Mouse (Mus musculus): Measurements from ENCODE around the gene Ifitm6.
A peak's percentile ranks its signal among the peaks of the same experiment; 100 is the strongest.
"Not testable (repeated sequence)": the region's sequence is repeated elsewhere in the genome, so short reads cannot be mapped to it uniquely, and the experiment has no call there.

Gene Ifitm6

DNA sequence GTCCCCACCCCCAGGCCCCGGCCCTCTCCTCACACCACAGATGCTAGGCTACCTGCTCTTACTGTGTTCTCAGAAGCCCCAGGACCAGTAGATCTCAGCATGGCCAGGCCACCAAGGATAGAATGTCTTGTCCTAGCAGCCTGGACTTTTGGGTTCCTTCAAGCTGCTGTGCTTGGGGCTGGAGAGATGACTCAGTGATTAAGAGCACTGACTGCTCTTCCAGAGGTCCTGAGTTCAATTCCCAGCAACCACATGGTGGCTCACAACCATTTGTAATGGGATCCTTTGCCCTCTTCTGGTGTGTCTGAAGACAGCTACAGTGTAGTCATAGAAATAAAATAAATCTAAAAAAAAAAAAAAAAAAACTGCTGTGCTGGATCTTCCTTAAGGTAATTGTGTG, at the start of gene Ifitm6:
Ifitm6 (minus strand) TSS at position 101 of the 400 bp plus-strand sequence.
- not testable (repeated sequence) for DNase-seq (ENCODE audit: low spot score)

DNA sequence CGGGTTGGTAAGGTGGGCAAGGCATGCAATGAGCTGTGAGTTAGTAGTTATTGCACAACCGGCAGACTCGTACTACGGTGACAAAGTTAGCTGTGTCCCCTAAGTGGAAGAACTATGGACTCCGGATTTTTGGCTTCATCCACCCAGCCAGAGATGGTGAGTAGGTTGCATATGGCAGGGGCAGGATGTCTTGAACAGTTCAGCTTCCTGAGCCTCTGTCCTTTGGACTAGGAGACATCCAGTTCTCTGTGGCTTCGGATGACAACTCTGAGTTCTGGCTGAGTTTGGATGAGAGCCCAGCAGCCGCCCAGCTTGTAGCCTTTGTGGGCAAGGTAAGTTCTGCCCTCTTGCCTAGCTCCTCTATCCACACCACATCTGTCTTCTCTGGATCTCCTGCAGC, 46.9 kb upstream of the Ifitm6 start:
- DNase-seq (ENCODE audit: low spot score), result no peak

DNA sequence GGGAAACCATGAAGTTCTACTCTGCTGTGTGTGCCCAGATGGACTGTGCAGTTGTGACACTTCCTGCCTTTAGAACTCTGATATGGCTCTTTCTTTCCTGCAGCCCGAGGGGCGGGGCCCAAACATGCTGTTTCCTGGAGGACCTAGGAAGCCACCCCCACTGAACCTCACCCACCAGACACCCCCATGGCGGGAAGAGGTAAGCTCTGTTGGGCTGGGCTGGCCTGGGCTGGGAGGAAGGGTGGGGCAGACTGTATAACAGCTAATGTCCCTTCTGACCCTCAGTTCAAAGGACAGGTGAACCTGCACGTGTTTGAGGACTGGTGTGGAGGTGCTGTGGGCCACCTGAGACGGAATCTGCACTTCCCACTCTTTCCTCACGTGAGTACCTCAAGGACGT, 46.5 kb upstream of the Ifitm6 start:
- no peak for DNase-seq (ENCODE audit: low spot score)

DNA sequence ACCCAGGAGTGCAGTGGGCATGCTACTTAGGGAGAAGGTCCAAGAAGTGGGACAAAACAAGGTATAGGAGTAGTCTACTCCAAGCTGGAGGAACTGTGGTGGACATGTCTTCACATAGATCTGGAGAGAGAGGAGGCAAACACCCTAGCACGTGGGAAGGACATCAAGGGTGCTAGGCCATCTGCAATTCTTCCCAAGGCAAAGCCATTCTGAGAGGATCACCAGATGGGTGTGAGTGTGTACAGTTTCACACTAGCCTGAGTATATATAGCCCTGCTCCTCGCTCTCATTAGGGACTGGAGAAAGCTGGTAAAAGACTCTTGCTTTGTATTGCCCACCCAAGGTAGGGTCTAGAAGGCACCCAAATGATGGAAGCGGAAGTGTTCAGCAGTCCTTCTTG, 45.6 kb upstream of the Ifitm6 start:
- DNase-seq (ENCODE audit: low spot score), result no peak

DNA sequence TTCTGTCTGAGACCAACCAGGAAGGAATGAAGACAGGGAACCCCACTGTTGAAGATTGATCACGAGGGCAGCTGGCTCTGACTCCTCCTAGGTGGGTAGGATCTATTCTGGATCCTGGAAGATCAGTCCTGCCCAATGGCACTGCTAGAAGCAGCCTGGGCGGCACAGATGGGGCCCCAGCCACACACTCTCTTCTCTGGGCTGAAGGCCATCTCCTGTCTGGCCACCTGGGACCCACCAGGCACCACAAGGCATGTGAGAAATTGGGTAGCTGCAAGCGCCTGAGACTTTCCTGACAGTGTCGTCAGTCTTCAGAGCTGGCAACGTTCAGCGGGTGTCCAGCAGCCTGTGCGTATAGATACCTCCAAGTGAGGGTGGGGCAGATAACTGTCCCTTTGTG, 44.8 kb upstream of the Ifitm6 start:
- no peak for DNase-seq (ENCODE audit: low spot score)

DNA sequence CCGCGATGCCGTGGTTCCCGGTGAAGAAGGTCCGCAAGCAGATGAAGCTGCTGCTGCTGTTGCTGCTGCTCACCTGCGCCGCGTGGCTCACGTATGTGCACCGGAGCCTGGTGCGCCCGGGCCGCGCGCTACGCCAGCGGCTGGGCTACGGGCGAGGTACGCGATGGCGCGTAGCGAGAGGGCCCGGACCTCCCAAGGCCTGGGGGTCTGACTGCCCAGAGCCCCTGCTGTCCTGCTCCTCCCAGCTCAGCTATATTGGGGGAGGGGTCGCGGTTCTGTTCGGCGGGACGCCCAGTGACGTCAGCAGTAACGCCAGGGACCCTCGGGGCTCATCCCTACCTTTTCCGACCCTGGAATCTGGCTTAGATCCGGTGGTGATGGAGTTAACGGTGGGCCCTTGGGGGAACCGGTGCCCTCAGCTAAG, 43.6 kb upstream of the Ifitm6 start:
- DNase-seq (ENCODE audit: low spot score), result peak; percentile 57

DNA sequence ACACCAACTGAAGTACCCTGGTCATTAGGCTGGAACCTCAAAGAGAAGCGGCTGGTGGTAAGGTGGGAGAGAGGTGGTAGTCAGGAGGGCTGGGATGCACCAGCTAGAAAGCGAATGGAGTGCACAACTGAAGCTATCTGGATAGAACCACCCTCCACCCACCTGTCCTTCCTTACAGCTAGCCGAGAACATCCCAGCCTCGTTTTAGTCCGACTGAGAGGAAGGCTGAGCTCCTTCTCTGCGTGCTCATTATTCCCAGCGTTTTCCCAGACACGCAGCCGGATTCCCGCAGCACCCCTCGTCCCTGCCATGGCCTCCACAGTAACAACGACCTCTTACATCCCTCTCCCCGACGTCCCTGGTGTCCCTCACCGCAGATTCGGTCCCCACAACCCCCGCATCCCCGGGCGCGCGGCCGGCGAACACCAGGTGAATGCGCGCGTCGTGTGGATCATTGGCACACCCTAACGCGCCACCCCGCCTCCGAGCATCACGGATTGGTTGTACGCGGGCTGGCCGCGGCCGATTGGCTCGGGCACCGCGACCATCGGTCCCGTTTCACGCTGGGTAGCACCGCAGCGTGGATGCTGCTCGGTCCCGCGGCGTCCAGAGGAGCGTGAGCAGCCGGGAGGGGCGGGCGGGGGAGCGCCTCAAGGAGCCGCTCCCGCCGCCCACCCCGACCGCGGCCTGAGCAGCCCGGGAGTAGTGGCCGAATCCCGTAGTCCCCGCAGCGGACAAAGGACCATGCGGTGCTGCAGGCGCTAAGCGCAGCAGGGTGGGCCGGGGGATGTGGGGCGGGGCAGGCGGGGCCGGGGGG, 42.9 kb upstream of the Ifitm6 start, which contains the start of gene B4galnt4:
B4galnt4 (plus strand) TSS at position 679 of the 817 bp plus-strand sequence.
- DNase-seq (ENCODE audit: low spot score), result peak; percentile 95

DNA sequence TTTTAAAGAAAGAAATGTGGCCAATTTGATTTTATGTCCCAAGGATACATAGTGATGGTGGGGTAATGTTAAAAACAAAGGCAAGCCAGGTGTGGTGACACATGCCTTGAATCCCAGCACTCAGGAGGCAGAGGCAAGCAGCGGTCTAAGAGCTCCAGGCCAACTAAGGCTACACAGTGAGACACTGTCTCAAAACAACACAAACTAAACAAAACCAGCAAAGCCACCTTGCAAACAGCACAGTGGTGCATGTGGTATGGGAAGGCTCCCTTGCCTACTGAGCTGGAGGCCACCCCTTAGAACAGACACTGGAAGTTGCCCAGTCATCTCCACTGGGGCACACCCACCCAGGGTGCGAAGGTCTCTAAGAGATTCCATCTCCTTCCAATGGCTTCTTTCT, 42.2 kb upstream of the Ifitm6 start:
- no peak for DNase-seq (ENCODE audit: low spot score)

DNA sequence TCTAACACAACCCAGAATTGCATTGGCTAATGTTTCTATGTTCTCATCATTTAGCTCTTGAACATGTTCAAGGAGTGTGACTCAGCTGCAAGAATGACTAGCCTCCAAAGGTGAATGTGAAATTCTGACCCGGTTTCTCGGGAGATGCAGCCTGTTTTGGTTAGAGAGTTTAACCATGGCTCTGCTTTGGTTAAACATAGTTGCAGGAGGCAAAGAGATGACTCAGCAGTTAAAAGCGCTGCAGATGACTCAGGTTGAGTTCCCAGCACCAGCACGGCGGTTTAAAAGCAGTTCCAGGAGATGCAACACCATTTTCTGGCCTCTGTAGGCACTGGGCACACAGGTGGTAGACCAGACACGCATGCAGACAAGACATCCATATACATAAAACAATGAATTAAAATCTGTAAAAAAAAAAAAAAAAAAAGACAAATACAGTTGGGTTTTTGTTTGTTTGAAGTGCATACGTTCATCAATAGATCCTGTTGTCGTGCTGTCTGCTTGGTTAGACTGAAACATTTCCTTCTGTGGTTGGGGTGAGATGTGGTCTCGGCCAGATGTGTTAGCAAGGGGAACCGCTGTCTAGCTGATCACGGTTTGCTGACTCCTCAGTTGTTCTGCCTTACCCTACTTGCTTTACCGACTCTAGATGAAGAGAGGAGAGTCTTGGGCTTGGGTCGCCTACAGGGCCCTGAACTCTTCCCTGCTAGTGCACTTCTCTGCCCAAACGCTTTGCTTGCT, 41.0 kb upstream of the Ifitm6 start:
- no peak for DNase-seq (ENCODE audit: low spot score)

DNA sequence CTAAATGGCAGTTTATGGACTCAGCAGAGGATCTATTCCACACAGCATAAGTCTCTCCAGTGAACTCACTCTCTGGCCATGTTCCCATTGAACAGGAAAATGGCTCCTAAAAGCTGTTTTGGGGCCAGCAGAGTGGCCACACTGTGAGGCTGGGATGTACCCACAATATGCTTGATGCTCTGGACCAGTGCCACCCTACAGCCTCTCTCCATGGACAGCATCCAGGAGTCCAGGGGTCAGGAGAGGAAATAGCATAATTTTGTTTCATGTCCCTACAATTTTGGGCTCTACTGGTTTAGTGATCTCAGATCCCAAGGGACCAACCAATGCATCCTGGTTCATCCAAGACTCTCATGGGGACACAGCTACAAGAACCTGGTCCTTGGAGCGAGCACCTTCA, 39.8 kb upstream of the Ifitm6 start:
- DNase-seq (ENCODE audit: low spot score), result no peak

DNA sequence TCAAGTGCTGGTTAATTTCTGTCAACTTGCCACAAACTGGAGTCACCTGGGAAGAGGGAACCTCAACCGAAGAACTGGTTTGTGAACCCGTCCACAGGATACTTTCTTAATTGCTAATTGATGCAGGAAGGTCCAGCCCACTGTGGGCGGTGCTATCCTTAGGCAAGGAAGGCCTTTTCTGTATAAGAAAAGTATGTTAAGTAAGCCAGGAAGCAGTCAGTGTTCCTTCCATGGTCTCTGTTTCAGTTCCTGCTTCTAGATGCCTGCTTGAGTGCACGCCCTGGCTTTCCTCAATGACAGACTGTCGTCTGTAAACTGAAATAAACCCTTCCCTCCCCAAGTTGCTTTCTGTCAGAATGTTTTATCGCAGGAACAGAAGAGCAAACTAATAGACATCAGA, 39.3 kb upstream of the Ifitm6 start:
- DNase-seq (ENCODE audit: low spot score), result no peak

DNA sequence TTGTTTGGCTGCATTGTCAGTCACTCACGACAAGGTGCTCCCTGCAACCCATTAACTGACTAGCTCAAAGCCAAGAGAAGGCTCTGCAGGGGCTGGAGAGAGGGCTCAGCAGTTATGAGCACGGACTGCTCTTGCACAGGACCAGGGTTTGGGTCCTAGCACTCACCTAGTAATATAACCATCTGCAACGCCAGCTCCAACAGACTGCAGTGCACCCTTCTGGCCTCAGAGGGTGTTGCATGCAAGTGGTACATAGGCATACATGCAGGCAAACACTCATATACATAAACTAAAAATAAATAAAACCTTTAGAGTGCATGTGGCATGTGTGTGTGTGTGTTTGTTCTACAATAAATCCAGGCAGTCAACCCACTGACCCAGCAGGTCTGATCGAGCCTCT, 38.1 kb upstream of the Ifitm6 start:
- no peak for DNase-seq (ENCODE audit: low spot score)

DNA sequence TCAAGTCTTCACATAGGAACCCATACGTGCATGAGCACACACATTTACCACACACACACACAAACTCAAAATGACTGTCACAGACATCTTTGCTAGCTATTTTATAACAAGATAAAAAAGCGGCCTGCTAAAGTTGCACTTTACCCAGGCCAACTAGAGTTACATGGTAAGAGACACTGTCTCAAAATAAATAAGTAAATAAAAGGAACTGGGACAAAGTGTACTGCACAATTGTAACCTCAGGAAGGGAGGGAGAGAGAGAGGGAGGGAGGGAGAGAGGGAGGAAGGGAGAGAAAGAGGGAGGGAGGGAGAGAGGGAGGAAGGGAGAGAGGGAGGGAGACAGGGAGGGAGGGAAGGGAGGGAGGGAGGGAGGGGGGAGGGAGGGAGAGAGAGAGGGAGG, 34.7 kb upstream of the Ifitm6 start:
- DNase-seq (ENCODE audit: low spot score), result no peak

DNA sequence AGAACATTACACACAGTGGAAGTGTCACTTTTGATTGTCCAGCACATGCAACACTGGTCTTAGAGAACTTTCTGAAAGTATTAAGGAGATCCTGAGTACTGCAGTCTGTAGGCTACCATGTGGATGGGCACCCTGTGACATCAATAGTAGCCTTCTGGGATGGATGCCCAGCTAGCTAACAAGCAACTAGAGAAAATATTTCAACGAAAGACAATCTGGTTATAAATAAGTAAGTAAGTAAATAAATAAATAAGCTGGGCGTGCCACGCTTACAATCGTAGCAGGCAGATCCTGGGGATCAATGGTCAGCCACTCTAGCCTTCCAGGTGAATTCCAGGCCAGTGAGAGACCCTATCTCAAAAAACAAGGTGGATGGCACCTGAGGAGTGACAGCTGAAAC, 34.3 kb upstream of the Ifitm6 start:
- no peak for DNase-seq (ENCODE audit: low spot score)

DNA sequence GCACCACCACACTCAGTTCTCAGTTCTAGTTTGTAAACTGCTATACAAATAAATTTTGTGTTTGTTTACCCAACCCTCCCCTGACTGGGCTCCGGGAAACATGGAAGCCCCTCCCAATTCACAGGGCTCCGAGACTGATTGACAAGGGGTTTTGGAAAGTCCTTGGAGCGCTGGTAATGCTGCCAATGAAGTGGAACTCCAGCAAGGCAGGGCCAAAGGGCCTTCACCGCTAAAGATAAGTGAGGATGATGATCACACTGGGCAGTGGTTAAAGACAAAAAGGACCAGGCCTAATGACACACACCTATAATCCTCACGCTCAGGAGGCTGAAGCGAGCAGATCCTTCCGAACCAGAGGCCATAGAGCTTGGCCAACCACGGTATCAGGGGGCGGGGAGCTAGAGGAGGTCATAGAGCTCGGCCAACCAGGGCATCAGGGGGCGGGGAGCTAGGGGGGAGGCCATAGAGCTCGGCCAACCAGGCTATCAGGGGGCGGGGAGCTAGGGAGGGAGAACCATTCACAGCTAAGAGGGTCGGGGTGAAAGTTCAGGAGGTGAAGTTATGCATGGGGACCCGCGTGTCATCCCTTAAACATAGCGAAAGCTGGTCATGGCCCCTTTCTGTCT, 33.4 kb upstream of the Ifitm6 start:
- no peak for DNase-seq (ENCODE audit: low spot score)

DNA sequence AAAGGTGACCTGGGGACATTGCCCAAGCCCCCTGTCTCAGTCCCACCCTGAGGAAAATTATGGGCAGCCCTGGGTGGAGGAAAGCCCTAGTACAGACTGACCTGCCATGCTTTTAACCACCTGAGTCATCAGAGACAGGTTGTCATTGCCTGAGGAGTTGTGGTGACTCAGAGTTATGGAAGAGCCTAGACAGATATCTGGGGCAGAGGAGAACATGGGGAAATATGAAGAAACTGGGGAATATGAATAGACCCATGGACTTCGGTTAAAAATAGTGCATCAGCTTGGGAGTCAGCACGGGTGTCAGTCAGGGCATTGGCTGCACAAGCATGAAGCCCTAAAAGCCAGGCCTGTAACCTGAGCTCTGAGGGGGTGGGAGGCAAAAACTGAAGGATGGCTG, 31.6 kb upstream of the Ifitm6 start:
- DNase-seq (ENCODE audit: low spot score), result no peak

DNA sequence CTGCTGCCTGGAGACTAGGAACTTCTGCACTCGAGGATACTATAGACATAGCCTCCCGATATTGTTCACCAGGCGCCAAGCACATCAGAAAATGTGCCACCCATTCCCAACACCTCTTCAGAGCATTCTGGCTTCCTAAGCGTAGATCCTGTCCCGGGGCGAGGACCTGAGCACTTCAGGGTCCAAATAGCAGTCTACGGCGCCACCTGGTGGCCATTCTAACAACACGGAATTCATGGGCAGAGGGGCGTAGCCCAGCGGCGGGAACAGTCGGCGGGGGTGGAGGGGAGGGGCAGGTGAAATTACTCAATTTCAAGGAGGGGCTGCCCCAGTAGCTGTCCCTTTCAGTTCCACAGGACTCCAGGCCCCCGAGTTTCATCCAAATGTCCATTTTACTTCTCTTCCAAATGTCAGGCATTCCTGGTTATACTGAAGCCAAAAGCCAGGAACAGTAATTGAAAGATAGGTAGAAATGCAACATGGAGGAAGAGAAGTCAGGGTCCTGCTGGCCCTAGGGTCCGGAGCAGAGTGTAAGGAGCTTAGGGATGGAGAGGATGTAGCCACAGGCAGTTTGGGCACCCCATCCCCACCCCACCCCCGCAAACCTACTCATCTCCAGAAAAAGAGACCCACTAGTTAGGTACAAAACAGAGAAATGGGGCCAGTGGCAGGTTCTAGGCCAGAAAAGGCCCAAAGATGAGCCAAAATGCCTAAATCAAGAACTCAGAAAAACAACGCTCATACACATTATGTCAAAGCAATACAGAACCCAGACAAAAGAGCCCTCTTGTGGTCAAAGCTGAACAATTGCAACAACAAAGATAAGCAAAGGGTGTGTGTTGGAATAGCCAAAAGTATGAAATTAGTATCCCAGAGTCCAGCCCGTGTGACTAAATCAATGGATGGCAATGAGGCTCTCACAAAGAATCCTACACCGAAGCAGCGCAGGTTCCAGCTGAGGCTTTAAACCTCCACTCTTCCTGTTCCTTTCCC, 30.8 kb upstream of the Ifitm6 start:
- peak; percentile 97 for DNase-seq (ENCODE audit: low spot score)

DNA sequence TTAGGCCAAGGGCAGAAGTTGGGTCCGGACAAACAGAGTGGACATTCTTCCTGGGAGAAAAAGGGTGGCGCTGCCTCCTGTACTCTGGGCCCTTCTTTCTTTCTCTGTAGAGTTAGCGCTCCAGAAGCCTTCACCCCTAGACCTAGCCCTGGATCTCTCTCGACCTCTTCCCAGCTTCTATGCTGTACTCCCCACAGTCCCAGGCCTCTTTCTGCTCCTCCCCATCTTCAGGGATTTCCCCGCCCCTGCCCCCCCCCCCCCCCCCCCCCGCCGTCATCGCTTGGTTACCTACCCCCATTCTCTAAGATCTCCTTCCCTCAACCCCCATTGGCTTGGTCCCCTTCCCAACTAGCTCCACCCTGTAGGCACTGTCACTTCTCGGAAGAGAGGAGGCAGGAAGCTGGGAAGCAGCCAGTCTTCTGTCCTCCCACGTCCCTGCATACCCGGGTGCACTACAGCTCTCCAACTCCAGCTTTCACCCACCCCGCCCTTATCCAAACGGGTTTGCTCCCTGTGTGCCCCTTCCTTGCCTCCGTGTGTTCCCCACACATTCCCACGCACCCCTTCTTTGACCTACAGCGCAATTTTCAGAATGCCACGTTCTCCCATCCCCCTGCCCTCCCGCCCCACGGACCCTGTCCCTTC, 30.0 kb upstream of the Ifitm6 start:
- DNase-seq (ENCODE audit: low spot score), result peak; percentile 69

DNA sequence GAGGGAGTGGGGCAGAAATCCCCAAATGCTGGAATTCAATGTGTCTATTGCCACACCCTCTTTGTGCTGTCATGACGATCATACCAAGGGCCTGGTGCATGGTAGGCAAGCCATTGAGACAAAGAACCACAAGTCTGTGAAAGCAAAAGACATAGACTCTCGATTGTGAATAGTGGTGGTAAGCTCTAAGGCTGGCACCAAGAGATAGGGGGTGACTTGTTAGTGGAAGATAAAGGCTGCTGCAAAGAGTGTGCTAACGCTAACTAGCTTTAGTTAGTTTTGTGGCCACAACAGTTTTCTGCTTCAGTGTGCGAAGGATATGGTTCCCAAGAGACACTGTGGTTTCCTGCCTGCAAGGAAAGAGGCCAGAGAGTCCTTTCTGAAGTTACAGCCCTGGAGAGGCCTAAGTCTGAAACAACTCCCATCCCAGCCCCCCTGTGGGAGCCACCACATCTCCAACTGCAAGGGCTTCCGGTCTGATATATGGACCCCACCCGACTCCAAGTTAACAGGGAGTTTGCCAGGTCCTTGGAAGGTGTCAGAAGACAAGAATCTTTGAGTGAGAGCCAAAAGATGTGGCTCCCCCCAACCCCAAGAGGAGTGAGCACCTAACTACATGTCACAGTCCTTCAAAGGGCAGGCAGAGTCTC, 29.3 kb upstream of the Ifitm6 start:
- no peak for DNase-seq (ENCODE audit: low spot score)

DNA sequence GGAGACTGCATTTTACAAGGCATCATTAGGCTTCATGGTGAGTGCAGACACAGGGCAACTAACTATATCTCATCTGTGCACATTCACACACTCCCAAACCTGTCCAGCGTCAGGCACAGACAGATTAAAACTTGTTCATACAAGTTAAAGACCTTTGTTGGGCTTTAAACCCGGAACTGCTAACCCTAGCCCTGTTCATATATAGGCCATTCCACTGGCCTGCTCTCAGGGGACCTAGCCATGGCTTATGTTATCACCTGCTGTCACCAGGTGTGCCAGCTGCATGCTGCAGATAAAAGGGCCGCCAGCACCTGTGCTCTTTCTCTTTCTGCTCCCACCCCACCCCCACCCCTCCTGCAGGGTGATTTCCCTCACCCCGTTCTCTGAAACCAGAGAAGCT, 24.8 kb upstream of the Ifitm6 start:
- DNase-seq (ENCODE audit: low spot score), result no peak

DNA sequence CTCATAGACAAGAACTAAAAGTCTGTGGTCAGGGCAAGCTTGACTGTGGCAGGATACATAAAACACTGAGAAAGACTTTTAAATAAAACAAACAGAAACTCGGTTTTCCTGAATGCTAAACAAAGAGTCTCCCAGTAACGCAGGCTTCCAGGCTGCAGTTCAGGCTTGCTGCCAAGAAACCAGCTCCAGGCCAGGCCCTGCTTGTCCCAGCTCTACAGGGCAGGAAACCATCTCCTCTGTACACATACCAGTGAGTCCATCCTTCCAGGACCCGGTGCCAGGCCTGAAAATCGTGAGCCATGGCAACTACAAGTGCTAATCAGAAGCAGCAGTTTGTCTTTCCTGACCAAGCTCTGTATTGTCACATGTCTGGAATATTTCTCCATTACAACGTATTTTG, 23.9 kb upstream of the Ifitm6 start:
- DNase-seq (ENCODE audit: low spot score), result peak; percentile 14

Measured in embryo, embryonic 10 days (tissue).